Mouse (Mus musculus): Measurements from ENCODE around the gene Ankrd33. TPM values are rescaled to one million over a fixed set of nuclear protein-coding genes. Genes with fewer than 3 reads are reported as not detected.

Ankrd33 gene
- polyA plus RNA-seq, 1 experiment from 2014 or later: not detected

GRCm38 (mm10) chr15:101135405-101135804 is 19.9 kb downstream of the Ankrd33 start:
- H3K9ac ChIP-seq (ENCODE audit: low read depth, low read length): no peak overlapping the region
- no peak overlapping the region for H3K27ac ChIP-seq (ENCODE audit: low read depth, low read length)
- H3K36me3 ChIP-seq (ENCODE audit: control insufficient read depth, insufficient read depth, low read length): no peaks in the 10 kb centered on the region
- DNase-seq (ENCODE audit: low spot score) (no peak), ATAC-seq (replicated peaks; ENCODE audit: low FRiP score) (no peak)
- H3K9me3 ChIP-seq (ENCODE audit: control insufficient read depth, low read length): no peaks in the 10 kb centered on the region
- H3K4me2 ChIP-seq: no peak overlapping the region
- WGBS: 61% methylated on average over 8 of the region's 8 CpGs
- peaks cover 41% of the 10 kb centered on the region for H3K27me3 ChIP-seq (replicated peaks; ENCODE audit: control insufficient read depth, insufficient read depth, low read length)
- no peak overlapping the region for H3K4me3 ChIP-seq (ENCODE audit: low read depth, low read length)
- peaks cover 31% of the 10 kb centered on the region for H3K4me1 ChIP-seq (replicated peaks; ENCODE audit: control insufficient read depth, insufficient read depth, low read length)

DNA sequence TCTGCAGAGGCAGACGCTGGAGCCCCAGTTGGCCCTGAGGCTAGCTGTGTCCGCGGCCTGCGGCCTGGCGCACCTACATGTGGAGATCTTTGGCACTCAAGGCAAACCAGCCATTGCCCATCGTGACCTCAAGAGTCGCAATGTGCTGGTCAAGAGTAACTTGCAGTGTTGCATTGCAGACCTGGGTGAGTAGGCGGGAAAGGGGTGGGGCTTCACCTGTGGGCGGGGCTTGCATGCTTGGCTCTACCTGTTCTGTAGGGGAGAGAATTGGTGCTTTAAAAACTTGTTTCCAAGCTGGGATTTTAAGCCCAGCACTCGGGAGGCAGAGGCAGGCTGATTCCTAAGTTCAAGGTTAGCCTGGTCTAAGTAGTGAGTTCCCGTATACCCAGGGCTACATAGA is 21.9 kb downstream of the Ankrd33 start:
- Histone ChIP-seq H3K9me3 (ENCODE audit: control insufficient read depth, low read length) (no peaks in the 10 kb centered on the region), H3K27ac (ENCODE audit: low read depth, low read length) (no peak overlapping the region), H3K4me1 (replicated peaks; ENCODE audit: control insufficient read depth, insufficient read depth, low read length) (peaks cover 29% of the 10 kb centered on the region), H3K27me3 (replicated peaks; ENCODE audit: control insufficient read depth, insufficient read depth, low read length) (peaks cover 22% of the 10 kb centered on the region), H3K4me3 (ENCODE audit: low read depth, low read length) (no peak overlapping the region), H3K9ac (ENCODE audit: low read depth, low read length) (no peak overlapping the region), H3K4me2 (no peak overlapping the region), H3K36me3 (ENCODE audit: control insufficient read depth, insufficient read depth, low read length) (no peaks in the 10 kb centered on the region)
- ATAC-seq (replicated peaks; ENCODE audit: low FRiP score) (no peak), DNase-seq (ENCODE audit: low spot score) (no peak)
- 78% methylated on average over 11 of the region's 11 CpGs for WGBS

DNA sequence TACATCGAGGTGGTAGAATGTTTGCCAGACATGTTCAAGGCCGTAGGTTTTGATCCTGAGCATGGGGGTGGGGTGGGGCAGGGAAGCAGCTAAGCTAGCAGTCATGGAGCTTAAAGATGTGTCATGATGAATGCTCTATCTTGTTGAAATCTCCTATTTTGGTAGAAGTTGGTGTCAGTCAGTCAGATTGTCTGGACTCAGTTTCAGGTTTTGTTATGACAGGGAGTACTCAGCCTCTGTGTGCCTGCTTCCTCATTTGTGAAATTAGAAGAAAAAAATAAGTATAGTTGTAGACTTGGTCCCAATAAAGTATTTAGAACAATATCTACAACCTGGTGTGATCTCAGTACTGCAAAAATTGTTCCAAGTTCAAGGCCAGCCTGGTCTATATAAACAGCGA is 23.1 kb downstream of the Ankrd33 start:
- Histone ChIP-seq H3K9me3 (ENCODE audit: control insufficient read depth, low read length) (no peaks in the 10 kb centered on the region), H3K27me3 (replicated peaks; ENCODE audit: control insufficient read depth, insufficient read depth, low read length) (peaks cover 12% of the 10 kb centered on the region; the same call in 1 of the 2 replicates), H3K9ac (ENCODE audit: low read depth, low read length) (no peak overlapping the region), H3K4me3 (ENCODE audit: low read depth, low read length) (no peak overlapping the region), H3K4me1 (replicated peaks; ENCODE audit: control insufficient read depth, insufficient read depth, low read length) (peaks cover 33% of the 10 kb centered on the region), H3K27ac (ENCODE audit: low read depth, low read length) (no peak overlapping the region), H3K36me3 (ENCODE audit: control insufficient read depth, insufficient read depth, low read length) (no peaks in the 10 kb centered on the region), H3K4me2 (no peak overlapping the region)
- DNase-seq (ENCODE audit: low spot score): no peak
- WGBS: 73% methylated on average over 3 of the region's 3 CpGs
- no peak for ATAC-seq (replicated peaks; ENCODE audit: low FRiP score)

DNA sequence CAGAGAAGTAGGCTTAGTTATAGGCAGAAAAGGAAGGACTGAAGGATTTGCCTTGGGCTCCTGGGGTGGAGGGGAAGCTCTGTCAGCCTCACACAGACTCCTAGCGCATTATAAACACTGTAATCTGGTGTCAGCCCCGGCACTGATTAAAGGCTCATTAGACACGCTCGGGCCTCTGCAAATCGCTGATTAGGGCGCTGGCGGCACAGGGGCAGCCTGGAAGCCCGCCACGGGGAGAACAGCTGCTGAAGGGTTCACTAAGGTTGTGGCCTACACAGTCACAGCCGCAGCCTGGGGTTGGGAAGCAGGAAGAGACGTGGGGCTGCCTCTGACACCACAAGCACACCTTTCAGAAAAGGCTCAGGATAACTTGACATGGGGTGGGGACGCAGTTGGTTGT is 24.3 kb downstream of the Ankrd33 start:
- ATAC-seq (replicated peaks; ENCODE audit: low FRiP score): peak; percentile 69
- 11% methylated on average over 12 of the region's 12 CpGs for WGBS
- H3K27ac ChIP-seq (ENCODE audit: low read depth, low read length): no peak overlapping the region
- H3K4me2 ChIP-seq: no peak overlapping the region
- DNase-seq (ENCODE audit: low spot score): no peak
- H3K9me3 ChIP-seq (ENCODE audit: control insufficient read depth, low read length): no peaks in the 10 kb centered on the region
- no peaks in the 10 kb centered on the region for H3K36me3 ChIP-seq (ENCODE audit: control insufficient read depth, insufficient read depth, low read length)
- H3K9ac ChIP-seq (ENCODE audit: low read depth, low read length): no peak overlapping the region
- peaks cover 7% of the 10 kb centered on the region; the same call in 1 of the 2 replicates for H3K27me3 ChIP-seq (replicated peaks; ENCODE audit: control insufficient read depth, insufficient read depth, low read length)
- no peak overlapping the region for H3K4me3 ChIP-seq (ENCODE audit: low read depth, low read length)
- peaks cover 26% of the 10 kb centered on the region for H3K4me1 ChIP-seq (replicated peaks; ENCODE audit: control insufficient read depth, insufficient read depth, low read length)

GRCm38 (mm10) chr15:101140587-101140986 is 25.0 kb downstream of the Ankrd33 start:
- no peaks in the 10 kb centered on the region for H3K36me3 ChIP-seq (ENCODE audit: control insufficient read depth, insufficient read depth, low read length)
- WGBS: 31% methylated on average over 6 of the region's 6 CpGs

GRCm38 (mm10) chr15:101141061-101141541 is 25.5 kb downstream of the Ankrd33 start:
- peaks cover 33% of the 10 kb centered on the region for H3K4me1 ChIP-seq (replicated peaks; ENCODE audit: control insufficient read depth, insufficient read depth, low read length)
- H3K36me3 ChIP-seq (ENCODE audit: control insufficient read depth, insufficient read depth, low read length): no peaks in the 10 kb centered on the region
- H3K9me3 ChIP-seq (ENCODE audit: control insufficient read depth, low read length): no peaks in the 10 kb centered on the region
- no peak for DNase-seq (ENCODE audit: low spot score)
- H3K27ac ChIP-seq (ENCODE audit: low read depth, low read length): no peak overlapping the region
- ATAC-seq (replicated peaks; ENCODE audit: low FRiP score): peak; percentile 78
- H3K4me3 ChIP-seq (ENCODE audit: low read depth, low read length): no peak overlapping the region
- H3K9ac ChIP-seq (ENCODE audit: low read depth, low read length): no peak overlapping the region
- peak overlapping the region; percentile 20; the same call in 1 of the 2 replicates for H3K4me2 ChIP-seq
- WGBS: 3% methylated on average over 14 of the region's 14 CpGs
- H3K27me3 ChIP-seq (replicated peaks; ENCODE audit: control insufficient read depth, insufficient read depth, low read length): peaks cover 7% of the 10 kb centered on the region; the same call in 1 of the 2 replicates

More at GRCm38 (mm10) chr15:101140587-101140986, 25.0 kb downstream of the Ankrd33 start:
- no peak overlapping the region for H3K4me3 ChIP-seq (ENCODE audit: low read depth, low read length)
- peaks cover 30% of the 10 kb centered on the region for H3K4me1 ChIP-seq (replicated peaks; ENCODE audit: control insufficient read depth, insufficient read depth, low read length)
- no peak overlapping the region for H3K9ac ChIP-seq (ENCODE audit: low read depth, low read length)
- no peak overlapping the region for H3K27ac ChIP-seq (ENCODE audit: low read depth, low read length)
- no peak for ATAC-seq (replicated peaks; ENCODE audit: low FRiP score)
- no peaks in the 10 kb centered on the region for H3K9me3 ChIP-seq (ENCODE audit: control insufficient read depth, low read length)
- DNase-seq (ENCODE audit: low spot score): no peak
- H3K27me3 ChIP-seq (replicated peaks; ENCODE audit: control insufficient read depth, insufficient read depth, low read length): peaks cover 7% of the 10 kb centered on the region; the same call in 1 of the 2 replicates
- H3K4me2 ChIP-seq: peak overlapping the region; percentile 20; the same call in 1 of the 2 replicates

GRCm38 (mm10) chr15:101142672-101143071 is 27.1 kb downstream of the Ankrd33 start:
- ATAC-seq (replicated peaks; ENCODE audit: low FRiP score) (no peak), DNase-seq (ENCODE audit: low spot score) (no peak)
- H3K9me3 ChIP-seq (ENCODE audit: control insufficient read depth, low read length): no peaks in the 10 kb centered on the region
- H3K27ac ChIP-seq (ENCODE audit: low read depth, low read length): no peak overlapping the region
- no peaks in the 10 kb centered on the region for H3K36me3 ChIP-seq (ENCODE audit: control insufficient read depth, insufficient read depth, low read length)
- 0 out of 2 replicates have a peak, but pooled peaks cover 3% of the 10 kb centered on the region for H3K27me3 ChIP-seq (replicated peaks; ENCODE audit: control insufficient read depth, insufficient read depth, low read length)
- H3K4me1 ChIP-seq (replicated peaks; ENCODE audit: control insufficient read depth, insufficient read depth, low read length): peaks cover 47% of the 10 kb centered on the region
- H3K4me2 ChIP-seq: no peak overlapping the region
- WGBS: 48% methylated on average over 8 of the region's 8 CpGs
- no peak overlapping the region for H3K9ac ChIP-seq (ENCODE audit: low read depth, low read length)
- no peak overlapping the region for H3K4me3 ChIP-seq (ENCODE audit: low read depth, low read length)

DNA sequence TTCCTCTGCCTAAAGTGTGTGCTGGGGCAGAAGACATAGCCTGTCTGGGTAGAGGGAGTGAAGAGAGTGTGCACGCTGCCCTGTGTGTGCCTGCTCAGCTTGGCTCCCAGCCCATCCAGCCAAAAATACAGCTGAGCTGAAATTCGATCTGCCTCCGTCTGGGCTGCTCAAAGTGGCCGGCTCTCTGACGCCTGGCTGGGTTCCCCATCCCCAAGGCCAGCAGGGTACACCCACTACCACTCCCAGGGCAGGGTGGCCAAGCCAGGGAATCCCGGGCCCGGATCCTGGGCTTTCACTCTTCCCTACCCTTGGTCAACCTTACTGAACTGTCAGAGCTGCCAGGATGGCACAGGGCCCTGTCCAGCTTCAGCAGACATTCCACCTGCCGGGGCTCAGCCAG is 27.9 kb downstream of the Ankrd33 start:
- H3K4me1 ChIP-seq (replicated peaks; ENCODE audit: control insufficient read depth, insufficient read depth, low read length): peaks cover 54% of the 10 kb centered on the region

DNA sequence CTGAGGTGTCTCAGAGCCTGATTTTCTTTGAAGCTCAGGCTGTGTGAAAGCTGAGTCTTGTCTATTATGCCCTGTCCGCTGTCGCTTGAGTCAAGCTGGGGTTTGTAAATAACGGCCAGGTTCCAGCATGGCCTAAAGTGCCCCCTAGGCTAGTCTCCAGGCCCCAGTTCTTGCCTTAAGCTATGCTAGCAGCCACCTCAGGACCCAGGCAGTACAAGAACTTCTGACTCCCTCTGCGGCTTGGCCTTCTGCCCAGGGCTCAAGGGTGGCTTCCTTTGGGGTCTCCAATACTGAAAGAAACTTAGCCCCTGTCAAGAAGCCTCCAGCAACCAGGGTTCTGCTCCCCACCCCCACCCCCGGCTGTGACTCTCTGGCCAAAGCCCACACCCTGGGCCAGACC is 28.6 kb downstream of the Ankrd33 start:
- H3K4me1 ChIP-seq (replicated peaks; ENCODE audit: control insufficient read depth, insufficient read depth, low read length): peaks cover 56% of the 10 kb centered on the region
- H3K4me2 ChIP-seq: no peak overlapping the region
- WGBS: 78% methylated on average over 5 of the region's 5 CpGs
- DNase-seq (ENCODE audit: low spot score) (no peak), ATAC-seq (replicated peaks; ENCODE audit: low FRiP score) (no peak)
- H3K9ac ChIP-seq (ENCODE audit: low read depth, low read length): no peak overlapping the region
- no peak overlapping the region for H3K27ac ChIP-seq (ENCODE audit: low read depth, low read length)
- no peaks in the 10 kb centered on the region for H3K9me3 ChIP-seq (ENCODE audit: control insufficient read depth, low read length)
- H3K4me3 ChIP-seq (ENCODE audit: low read depth, low read length): no peak overlapping the region
- 0 out of 2 replicates have a peak, but pooled peaks cover 3% of the 10 kb centered on the region for H3K27me3 ChIP-seq (replicated peaks; ENCODE audit: control insufficient read depth, insufficient read depth, low read length)
- H3K36me3 ChIP-seq (ENCODE audit: control insufficient read depth, insufficient read depth, low read length): no peaks in the 10 kb centered on the region

More for the DNA sequence above, 27.9 kb downstream of the Ankrd33 start:
- Histone ChIP-seq H3K27me3 (replicated peaks; ENCODE audit: control insufficient read depth, insufficient read depth, low read length) (0 out of 2 replicates have a peak, but pooled peaks cover 3% of the 10 kb centered on the region), H3K4me2 (no peak overlapping the region), H3K9me3 (ENCODE audit: control insufficient read depth, low read length) (no peaks in the 10 kb centered on the region), H3K9ac (ENCODE audit: low read depth, low read length) (no peak overlapping the region), H3K4me3 (ENCODE audit: low read depth, low read length) (no peak overlapping the region), H3K27ac (ENCODE audit: low read depth, low read length) (no peak overlapping the region), H3K36me3 (ENCODE audit: control insufficient read depth, insufficient read depth, low read length) (no peaks in the 10 kb centered on the region)
- WGBS: 50% methylated on average over 8 of the region's 8 CpGs
- ATAC-seq (replicated peaks; ENCODE audit: low FRiP score): no peak
- DNase-seq (ENCODE audit: low spot score): no peak

All from liver, embryonic 11.5 days (tissue).